Mouse (Mus musculus) thymus, postnatal 25 days (tissue): ENCODE results near the gene Usp32.

Source experiments
- DNase-seq: peaks from one replicate; pipeline ENCODE4 v3.0.0; 2022

The Usp32 gene

DNA sequence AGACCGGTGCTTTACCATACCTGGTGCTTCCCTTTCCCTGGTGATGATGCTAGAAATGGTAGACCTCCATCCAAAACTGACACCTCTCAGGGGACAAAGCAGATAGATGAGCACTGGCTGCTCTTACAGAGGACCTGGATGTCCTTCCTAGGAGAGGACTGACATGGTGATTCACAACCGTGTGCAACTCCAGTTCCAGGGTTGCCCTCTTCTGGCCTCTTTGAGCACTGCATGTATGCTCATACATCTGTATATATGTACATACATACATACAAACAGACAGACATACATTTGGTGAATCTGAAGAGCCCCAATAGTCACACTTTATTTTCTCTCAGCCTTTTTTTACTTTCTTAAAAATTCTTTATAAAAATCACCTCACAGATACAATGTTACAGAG is 161.8 kb downstream of the Usp32 start:
- peak; percentile 6 for DNase-seq

DNA sequence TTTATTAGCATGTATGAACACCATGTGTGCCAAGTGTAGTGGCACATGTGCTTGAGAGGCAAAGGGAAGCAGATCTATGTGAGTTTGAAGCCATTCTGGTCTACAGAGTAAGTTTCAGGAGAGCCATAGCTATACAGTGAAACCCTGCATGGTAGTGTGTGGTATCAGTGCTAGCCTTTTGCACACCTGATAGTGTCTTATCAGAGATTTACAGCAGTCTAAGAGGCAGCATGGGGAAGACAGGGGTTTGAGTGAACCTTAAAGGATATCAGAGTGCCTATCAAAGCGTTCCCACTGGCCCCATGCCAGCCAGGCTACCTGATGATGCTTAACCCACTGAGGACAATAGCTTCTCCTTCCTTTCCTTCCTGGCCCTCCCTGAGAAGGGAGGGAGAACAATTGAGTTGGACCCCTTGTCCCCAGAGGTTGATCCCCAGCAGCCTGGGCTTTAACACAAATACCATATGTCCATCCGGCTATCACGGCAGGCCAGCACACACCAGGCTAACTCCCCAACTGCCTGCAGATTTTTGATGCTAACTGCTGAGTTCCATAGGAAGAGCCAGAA is 162.5 kb downstream of the Usp32 start:
- no peak for DNase-seq

DNA sequence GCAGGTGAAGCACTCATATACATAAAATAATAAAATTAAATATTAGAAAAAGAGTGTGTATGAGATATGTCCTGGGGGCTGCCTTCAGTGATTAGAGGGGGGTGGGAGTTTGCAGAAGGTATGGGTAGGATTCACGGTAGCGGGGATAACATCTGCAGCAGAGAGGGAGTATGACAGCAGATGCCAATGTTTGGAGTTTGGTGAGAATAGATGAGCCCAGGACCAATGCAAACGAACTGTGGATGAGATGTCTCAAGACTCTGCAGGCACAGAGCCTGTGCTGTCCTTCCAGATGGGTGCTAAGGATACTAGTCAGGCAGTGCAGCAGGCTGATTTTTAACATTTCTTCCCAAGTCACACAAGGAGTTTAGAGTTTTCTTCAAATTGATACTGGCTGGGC is 163.3 kb downstream of the Usp32 start:
- DNase-seq = no peak

DNA sequence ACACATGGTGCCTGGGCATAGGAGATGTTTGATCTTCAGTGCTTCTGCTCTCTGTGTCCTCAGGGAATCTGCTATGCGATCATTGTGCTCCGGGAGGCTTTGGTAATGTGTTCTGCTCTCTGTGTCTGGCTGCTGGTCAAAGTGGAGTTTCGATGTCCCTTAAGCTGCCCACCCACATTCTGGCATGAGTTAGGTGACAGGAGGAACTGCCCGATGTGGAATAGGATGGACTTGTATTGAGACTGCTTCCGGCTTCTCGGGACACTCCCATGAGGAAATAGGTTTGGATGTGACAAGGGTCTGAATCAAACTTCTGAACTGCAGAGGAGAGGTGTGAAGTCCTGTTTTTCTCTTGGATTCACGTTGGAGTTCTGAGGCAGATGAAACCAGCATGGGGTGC is 165.4 kb downstream of the Usp32 start:
- DNase-seq = no peak

DNA sequence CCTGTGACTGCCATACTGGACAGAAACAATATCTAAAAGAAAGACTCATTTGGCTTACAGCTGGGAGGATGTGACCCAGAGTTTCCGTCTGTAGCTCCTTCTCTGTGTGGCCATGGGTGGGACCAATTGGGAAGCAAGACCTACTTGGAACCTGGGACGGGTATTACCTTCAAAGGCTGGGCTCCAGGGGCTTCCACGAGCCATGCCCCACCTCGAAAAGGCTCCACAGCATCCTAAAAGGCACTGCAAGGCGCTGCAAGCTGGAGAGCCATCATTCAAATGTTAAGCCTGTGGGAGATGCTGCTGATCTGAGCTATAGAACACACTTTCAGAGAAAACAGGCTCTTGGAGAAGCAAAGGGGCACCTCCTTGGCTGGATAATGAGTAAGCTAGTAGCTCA is 166.3 kb downstream of the Usp32 start:
- DNase-seq = no peak

DNA sequence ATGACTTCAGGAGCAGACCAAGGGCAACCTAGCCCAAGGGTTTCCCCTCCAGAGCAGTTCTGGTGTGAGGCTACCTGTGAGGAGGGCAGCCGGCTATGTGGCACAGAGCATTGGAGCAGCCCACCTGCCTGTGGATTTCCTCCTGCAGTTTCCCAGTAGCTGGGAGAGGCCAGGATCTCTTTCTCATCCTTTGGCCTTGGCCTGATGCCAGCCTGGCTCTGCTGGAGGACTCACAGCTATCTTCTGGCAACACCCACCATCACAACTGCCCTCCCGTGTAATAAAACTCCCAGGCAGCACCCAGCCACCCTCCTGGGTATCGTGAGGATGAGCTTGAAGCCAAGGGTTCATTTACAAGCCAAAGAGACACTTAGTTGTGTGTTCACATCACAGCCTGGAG is 167.9 kb downstream of the Usp32 start:
- no peak for DNase-seq

DNA sequence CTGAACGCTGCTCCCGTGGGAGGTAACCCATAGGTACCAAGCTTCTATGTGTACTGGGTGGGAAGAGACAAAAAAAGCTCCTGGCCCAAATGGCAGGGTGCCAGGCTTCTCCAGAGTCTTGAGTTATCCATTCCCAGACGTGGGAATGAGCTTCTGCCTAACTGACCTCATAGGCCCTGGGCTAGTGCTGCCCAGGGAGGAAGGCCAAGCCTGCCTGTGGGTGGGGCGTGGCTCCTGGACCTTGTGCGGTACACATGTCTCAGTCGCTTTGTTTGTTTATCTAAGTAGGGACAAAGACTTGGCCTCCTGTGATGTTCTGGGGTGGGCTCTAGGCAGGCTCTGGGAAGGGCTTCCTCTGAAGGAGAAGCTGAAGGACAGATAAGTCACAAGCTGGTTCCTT is 171.2 kb downstream of the Usp32 start:
- DNase-seq = no peak

DNA sequence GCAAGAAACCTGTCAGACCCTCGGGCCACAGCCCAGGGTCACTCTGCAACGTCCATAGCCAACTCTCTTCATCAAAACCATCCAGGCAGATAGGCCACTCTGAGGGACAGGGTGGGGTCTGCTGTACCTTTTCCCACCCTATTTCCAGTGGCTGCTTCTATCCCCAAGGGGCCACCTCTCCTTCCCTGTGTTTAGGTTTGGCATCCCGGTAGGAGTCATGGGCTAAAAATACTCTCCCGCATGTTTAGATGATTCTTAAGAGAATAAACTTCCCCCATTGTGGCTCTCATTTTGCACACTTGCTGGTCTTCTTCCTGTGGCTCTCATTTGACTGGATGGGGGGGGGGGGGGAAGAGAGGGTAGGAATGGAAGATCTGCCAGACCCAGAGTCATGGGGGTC is 171.7 kb downstream of the Usp32 start:
- DNase-seq = no peak

DNA sequence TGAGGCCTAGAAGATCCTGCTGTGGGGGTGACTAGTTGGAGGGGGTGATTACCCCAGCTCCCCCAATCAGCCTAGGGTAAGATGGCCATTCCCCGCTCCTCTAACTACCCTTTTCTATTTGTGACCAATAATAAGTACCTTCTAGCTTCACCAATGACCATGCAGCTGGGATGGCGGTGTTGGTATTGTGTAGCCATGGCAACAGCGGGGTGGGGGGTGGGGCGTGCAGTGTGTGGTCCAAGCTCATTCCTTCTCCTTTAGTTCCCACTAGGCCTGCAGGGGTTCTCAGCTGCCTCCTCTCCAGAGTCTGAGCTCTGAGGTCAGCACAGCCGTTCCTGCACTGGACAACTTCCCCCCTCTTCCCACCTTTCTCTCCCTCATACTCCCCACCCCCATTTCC is 172.8 kb downstream of the Usp32 start:
- no peak for DNase-seq

DNA sequence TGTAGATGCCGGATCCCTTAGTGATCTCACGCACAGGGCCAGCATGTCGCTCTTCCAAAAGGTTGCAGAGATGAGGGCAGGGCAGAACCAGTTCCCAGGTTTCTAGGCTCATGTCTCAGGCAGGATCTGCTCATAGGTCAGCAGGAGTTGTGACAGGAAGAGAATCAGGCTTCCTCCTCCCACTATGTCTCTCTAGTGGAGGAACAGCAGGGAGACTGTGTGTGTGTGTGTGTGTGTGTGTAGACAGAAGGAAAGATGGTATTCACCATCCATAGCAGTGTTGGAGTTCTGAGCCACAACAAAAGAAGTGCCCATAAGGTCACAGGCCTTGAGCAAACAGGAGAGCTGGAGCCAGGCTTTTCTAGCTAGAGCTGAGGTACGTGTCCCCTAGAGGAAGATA is 173.3 kb downstream of the Usp32 start:
- DNase-seq = no peak

DNA sequence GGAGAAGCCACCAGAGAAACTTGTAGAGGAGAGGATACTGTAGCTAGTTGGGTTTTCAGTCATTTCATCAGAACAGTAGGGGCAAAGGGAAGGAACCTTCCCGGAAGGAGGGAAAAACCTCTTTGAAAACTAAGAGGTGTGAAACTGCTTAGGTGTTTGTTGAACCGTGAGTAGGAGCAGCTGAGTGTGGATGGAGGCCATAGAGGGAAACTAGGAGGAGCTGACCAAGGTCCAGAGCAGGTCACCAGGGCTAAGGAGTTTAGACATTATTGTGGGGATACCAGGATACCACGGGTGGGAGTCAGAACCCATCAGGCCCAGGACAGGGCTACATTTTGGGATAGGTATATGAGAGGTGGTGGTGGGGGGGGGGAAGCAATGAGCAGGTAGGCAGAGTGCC is 176.4 kb downstream of the Usp32 start:
- no peak for DNase-seq

DNA sequence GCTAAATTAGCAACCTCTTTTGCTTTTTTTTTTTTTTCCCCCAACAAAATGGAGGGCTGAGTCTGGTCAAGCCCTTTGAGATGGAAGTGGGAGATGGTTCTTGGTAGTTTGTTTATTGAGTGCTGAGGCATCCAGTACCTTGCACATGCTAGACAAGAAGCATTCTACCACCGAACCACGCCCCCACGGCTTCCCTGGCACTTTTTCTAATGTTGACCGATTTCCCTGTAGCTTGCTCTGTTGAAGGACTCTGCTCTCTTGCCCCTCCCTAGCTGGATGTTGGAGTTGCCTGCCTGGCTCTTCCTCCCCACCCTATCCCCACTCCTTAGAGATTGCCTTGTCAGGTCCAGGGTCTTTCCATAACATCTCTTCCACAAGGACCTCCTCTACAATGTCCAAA is 177.4 kb downstream of the Usp32 start:
- DNase-seq = no peak

DNA sequence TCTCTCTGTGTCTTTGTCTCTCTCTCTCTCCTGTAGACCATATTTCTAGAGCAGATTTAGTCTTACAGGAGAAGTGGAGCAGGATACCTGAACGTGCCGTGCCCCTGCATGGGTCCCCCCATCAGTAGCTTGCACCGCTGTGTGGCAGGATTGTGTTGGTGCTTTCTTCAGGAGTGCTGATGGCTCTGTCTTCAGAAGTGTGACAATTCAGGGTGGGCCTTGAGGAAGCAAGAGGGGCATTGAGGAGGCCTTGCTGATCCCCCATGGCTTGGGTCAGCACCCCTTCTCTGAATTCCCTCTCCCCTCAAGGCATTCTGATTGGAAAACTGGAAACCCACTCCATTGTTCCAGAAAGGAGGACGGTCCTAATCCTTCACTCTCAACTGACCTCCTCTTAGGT is 178.4 kb downstream of the Usp32 start:
- no peak for DNase-seq

DNA sequence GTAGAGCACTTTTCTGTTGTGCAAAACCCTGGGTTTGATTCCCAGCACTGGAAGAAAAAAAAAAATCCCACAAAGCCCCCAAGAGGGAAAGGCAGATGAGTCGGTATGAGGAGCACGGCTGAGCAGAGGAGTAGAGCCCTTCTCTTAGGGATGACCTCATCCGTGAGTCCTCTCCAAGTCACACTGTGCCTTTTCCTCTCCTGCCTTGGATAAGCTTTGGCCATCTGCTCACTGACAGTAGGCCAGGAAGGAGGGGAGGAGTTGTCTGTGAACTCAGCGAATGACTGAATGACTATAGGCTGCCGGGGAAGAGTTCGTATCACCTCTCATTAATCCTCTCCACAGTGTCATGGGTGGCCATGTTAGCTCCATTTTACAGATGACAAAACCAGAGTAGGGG is 179.2 kb downstream of the Usp32 start:
- DNase-seq = no peak

DNA sequence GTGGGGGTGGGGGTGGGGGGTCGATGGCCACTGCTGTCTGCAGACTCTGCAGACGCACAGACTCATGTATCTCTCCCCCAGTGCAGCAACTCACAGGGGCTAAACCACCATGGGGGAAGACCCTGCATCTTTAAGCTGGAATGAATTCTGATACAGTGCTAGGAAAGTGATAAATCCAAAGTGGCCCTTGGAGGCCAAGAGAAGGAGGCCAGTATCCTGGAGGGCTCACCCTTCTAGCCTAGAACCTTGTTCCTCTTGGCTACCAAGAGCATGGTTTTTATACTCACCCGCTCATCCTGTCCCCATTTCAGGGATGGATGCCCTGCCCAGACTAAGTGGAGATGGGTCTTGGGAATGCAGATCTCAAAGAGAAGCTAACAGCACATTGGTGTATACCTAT is 179.7 kb downstream of the Usp32 start:
- DNase-seq = no peak

DNA sequence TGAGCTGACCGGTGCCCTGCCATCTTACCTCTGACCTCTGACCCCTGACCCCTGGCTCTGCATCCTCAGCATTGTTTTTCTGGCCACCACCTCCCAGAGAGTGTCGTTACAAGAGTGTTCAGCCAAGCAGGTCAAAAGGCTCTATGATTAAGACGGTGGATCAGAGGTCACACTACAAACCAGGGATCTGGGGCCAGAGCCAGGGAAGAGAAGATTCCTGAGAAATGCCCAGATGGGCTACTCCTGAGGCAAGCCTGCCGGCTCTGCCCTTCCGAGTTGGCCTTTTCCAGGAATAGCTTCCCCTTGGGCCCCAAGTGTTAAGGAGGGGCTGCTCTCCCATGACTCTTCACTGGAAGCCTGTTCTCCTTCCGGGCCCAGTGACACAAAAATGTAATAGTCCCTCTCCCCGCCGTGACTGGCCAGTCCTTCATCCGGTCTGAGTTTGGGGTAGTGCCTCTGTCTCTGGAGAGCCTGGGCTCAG is 180.2 kb downstream of the Usp32 start:
- DNase-seq = no peak

DNA sequence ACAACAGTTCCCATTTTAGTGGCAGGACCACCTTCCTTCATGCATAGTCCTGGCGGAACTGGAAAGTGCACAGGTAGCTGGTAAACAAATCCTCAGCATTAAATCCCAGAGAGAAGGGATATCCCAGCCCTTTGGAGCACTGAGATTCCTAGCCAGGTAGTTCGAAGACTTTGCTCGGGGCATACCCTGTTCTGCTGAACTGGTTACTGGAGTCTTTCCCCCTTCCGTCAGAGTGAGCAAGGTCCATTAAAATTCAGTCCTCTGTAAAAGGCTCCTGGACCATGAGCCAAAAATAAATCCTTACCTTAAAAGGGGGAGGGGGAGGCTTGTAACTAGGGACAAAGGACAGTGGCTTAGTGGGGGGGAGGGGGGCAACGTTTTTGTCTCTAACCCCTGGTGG is 180.8 kb downstream of the Usp32 start:
- no peak for DNase-seq

DNA sequence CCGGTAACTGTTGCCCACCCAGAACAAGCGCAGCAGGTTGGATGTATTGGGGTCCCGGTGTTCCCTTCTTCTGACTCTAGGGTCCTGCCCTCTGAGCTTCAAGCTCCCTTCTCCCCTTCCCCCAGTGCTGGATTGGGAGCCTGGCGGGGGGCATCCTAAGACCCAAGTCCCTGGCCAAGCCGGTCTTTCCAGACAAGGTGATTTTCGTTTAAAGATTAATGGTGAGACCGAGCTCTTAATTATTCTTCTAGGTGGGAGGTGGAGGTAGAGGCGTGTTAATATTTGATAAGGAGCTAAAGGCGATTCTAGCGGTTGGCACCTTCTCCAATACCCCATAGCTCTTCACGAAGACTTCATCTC is 181.7 kb downstream of the Usp32 start:
- no peak for DNase-seq

DNA sequence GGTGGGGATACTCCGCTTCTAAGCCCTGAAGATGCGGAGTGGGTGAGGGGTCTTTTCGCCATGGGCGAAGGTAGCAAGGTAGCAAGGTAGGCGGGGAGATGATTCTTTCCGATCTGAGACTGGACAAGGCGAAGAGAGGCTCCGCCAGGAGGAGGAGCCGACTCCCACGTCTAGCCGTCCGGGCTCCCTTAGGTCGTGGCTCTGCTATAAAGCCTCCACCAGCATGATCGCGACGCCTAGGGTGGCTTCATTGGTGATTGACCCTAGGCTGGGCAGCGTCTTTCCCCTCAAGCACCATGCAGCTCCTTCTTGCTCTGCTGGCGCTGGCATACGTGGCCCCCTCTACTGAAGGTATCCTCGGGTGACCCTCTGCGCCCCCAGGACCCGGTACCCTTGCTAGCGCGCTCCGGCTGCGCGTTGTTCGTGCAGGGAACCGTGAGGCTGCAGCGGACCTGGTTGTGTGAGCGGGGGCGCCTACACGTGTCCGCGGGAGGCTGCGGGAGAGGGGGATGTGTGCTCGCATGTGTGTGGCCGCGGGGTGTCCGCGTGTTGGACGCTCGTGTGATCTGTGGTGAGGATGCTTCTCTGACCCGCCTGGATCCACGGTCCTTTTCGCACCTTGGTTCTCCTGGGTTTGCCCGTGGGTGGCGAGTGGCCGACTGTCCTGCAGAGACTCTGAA is 182.2 kb downstream of the Usp32 start, which contains the start of gene Car4:
Gene Car4, plus strand, starts transcription at position 196 of the 680 bp plus-strand sequence.
- no peak for DNase-seq

DNA sequence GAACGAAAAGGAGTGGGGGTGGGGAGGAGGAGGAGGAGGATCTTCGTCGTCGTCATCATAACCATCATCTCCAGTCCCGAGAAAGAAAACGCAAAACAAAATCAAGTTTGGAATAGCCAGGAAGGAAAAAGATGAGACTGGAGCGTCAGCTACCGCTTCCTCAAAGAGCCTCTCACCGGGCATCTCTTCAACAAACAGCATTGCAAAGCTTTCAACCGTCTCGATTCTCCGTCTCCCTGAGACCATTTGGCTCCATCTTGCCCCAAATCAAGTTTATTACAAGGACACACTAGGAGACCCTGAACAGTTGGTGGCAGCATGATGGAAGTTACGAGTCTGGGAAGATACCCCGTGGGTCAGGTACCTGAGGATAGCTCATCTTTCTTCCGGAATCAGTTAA is 182.8 kb downstream of the Usp32 start:
- DNase-seq = no peak

DNA sequence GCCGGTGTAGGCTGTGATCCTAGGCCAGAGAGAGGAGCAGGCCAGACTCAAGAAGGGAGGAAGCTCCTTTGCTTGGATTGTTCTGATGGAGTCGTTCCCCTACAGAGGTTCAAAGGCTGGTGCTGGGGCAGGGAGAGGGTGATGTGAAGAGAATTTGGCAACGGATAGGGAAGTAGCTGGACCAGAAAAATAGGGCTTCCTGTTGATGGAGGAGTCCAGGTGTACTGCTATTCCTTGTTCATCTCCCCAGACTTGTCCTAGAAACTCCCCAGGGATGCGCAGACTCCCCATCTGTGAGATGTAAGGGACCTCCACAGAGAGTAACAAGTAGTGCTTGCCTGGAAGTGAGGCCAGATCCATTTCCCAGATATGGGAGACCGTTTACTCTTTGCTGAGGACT is 183.6 kb downstream of the Usp32 start:
- no peak for DNase-seq

DNA sequence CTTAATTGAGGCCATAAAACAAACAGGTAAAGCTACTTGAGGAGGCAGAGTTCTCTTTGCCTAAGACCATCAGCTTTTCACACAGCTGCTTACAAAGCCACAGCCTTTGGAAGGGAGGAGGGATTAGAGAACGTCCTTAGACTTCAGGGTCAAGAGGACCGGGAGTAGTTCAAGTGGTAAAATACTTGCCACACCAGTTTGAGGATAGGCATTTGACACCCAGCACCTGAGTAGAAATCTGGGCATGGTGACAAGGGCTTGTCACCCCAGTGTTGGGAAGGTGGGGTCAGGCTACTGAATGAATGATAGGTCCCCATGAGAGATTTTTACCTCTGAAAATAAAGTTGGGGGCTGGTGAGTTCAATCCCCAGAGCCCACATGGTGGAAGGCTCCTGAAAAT is 187.3 kb downstream of the Usp32 start:
- no peak for DNase-seq

DNA sequence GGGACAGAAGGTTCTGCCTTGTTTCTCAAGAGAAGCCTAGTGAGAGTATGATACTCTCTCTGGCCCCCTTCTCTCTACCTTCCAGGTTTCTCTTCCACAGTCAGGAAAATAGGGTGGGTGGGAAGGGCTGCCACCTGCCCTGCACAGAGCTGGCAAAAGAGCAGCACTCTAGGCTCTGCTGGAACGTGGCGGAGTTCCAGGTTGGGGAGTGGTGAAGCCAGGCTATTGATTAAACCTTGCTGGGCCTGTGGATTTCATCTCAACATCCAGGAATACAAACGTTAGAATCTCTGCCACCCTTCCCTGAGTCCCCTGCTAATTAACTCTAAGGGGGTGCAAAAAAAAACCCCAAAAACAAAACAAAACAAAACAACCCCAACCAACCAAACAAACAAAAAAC is 191.4 kb downstream of the Usp32 start:
- no peak for DNase-seq

DNA sequence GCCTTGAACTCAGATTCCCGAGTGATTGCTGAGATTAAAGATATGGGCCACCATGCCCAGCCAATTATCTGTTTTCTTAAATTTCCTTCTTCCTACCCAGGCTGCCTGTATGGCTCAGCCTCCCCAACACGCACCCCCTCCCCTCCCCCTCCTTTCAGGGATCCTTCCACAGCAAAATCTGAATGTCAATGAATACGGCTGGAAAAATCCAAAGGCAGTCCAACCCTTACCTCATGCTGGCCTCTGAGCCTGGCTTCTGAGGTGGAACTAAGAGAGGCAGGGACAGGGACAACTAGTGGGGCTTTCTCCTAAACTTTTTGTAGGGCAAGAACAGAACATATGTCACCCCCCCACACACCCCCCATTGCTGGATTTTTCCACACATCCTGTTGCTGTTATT is 191.8 kb downstream of the Usp32 start:
- no peak for DNase-seq

DNA sequence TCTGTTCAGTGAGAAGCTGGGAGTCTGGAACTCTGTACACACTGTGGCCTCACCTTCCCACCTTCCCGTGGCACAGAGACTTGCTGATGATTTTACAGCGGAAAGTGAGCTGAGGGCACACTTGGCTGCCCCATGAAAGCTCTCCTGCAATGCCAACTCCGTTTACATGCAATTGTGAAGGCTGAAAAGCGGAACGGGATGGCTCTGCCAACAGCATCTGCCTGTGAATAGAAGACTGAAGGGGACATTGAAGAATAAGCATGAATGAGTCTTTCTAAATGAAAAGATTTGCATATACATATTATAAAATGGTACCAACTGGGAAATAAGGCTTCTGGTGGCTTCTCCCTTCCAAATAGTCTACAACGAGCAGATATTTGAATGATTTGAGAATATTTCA is 192.8 kb downstream of the Usp32 start:
- no peak for DNase-seq
